Mouse (Mus musculus) myocyte (in vitro differentiated cells): ENCODE data around the gene Sema4d.

Experiments used
- E2F4 ChIP-seq: IDR thresholded peaks from one replicate; pipeline ENCODE4 v1.6.1; 2011; ENCODE audit warnings: mild to moderate bottlenecking, control low read depth, moderate library complexity; ENCODE audit not compliant: insufficient read depth
- MAX ChIP-seq: IDR thresholded peaks from one replicate; pipeline ENCODE4 v1.6.1; 2011; ENCODE audit warnings: low read depth, mild to moderate bottlenecking, control low read depth
- MYOD1 ChIP-seq, 3 experiments: IDR thresholded peaks; one replicate each; pipeline ENCODE4 v1.6.1; 2011; ENCODE audit warnings: control low read depth in 2 of 3, low read depth in 2 of 3, mild to moderate bottlenecking in 2 of 3, moderate library complexity in 1 of 3; ENCODE audit not compliant: insufficient read length in 2 of 3, control insufficient read depth in 1 of 3
- MYOG ChIP-seq, 3 experiments: IDR thresholded peaks; one replicate each; pipeline ENCODE4 v1.6.1; 2011; ENCODE audit warnings: control low read depth in 2 of 3, low read depth in 2 of 3, mild to moderate bottlenecking in 2 of 3; ENCODE audit not compliant: insufficient read length in 2 of 3, control insufficient read depth in 1 of 3, insufficient read depth in 1 of 3
- POLR2A ChIP-seq: IDR thresholded peaks from one replicate; pipeline ENCODE4 v1.6.1; 2011; ENCODE audit warnings: low read depth, mild to moderate bottlenecking, control low read depth, moderate library complexity; ENCODE audit not compliant: insufficient read length
- REST ChIP-seq: IDR thresholded peaks from one replicate; pipeline ENCODE4 v1.6.1; 2011; ENCODE audit warnings: mild to moderate bottlenecking, control low read depth, moderate library complexity; ENCODE audit not compliant: insufficient read depth, insufficient read length
- USF1 ChIP-seq: IDR thresholded peaks from one replicate; pipeline ENCODE4 v1.6.1; 2011; ENCODE audit warnings: low read depth, mild to moderate bottlenecking, control low read depth, moderate library complexity

GRCm38 (mm10) chr13:51759256-51759987 is 34.1 kb downstream of the Sema4d start:
- TF ChIP-seq POLR2A (no peak), MYOG (IDR thresholded peaks at IDR 0.05; ENCODE audit: control insufficient read depth in 1 of 3, insufficient read depth in 1 of 3, insufficient read length in 2 of 3, low read depth in 2 of 3) (no peak), MAX (no peak), USF1 (no peak), REST (no peak), E2F4 (no peak), MYOD1 (IDR thresholded peaks at IDR 0.05; ENCODE audit: control insufficient read depth in 1 of 3, insufficient read length in 2 of 3, low read depth in 2 of 3) (no peak)
